Mouse (Mus musculus): ENCODE measurements around the gene Rexo4.

DNA sequence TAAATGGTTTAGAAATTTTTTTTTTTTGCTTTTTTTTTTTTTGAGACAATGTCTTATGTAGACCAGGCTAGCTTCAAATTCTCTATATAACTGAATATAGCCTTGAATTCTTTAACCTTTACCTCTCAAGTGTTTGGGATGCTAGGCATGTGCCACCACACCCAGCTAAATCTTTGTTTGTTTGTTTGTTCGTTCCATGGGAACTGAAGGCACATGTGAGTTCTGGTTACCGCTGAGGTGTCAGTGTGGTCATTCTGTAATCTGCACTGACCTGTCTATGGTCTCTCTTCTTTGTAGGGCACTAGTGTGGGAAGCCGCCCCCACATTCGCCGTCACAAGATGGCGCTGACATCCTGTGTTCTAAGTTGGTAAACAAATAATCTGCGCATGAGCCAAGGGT lies 33.8 kb upstream of the Rexo4 start:
- TF ChIP-seq POLR2A (IDR thresholded peaks at IDR 0.05; ENCODE audit: borderline replicate concordance, control insufficient read depth, low read depth, low read length) (no peak), CTCF (IDR thresholded peaks at IDR 0.05; ENCODE audit: control insufficient read depth, insufficient read depth, low read length) (no peak)
